Mouse (Mus musculus) neural tube, embryonic 13.5 days (tissue): ENCODE measurements around the gene Parp16. TPM values are rescaled to one million over a fixed set of nuclear protein-coding genes. Genes with fewer than 3 reads are reported as not detected.

Experiments used
- ATAC-seq: fragments of 200-750 bp; cut with Nextera tagmentation; 2 replicates; pipeline ENCODE4 v1.8.0; 2017; ENCODE audit warnings: low read depth, mild to moderate bottlenecking, moderate TSS enrichment, moderate library complexity
- H3K27ac ChIP-seq: fragments of 300-500 bp; sonication (generic); replicated peaks from 2 replicates; pipeline ENCODE4 v1.5.1; 2015; ENCODE audit warnings: moderate library complexity, mild to moderate bottlenecking, inconsistent platforms
- H3K27me3 ChIP-seq: fragments of 300-500 bp; sonication (generic); 2 replicates; pipeline ENCODE4 v1.6.1; 2015; ENCODE audit warnings: mild to moderate bottlenecking, inconsistent platforms
- H3K36me3 ChIP-seq: fragments of 300-500 bp; sonication (generic); 2 replicates; pipeline ENCODE4 v1.6.1; 2015; ENCODE audit warnings: mild to moderate bottlenecking, inconsistent platforms
- H3K4me1 ChIP-seq: fragments of 300-500 bp; sonication (generic); replicated peaks from 2 replicates; pipeline ENCODE4 v1.6.1; 2015; ENCODE audit warnings: inconsistent platforms
- H3K4me2 ChIP-seq: fragments of 300-500 bp; sonication (generic); 2 replicates; pipeline ENCODE4 v1.6.1; 2015; ENCODE audit warnings: inconsistent platforms, mild to moderate bottlenecking, moderate library complexity
- H3K4me3 ChIP-seq: fragments of 300-500 bp; sonication (generic); 2 replicates; pipeline ENCODE4 v1.5.1; 2015; ENCODE audit warnings: mild to moderate bottlenecking, inconsistent platforms
- H3K9ac ChIP-seq: fragments of 300-500 bp; sonication (generic); 2 replicates; pipeline ENCODE4 v1.6.1; 2015; ENCODE audit warnings: moderate library complexity, mild to moderate bottlenecking, inconsistent platforms
- H3K9me3 ChIP-seq: fragments of 300-500 bp; sonication (generic); 2 replicates; pipeline ENCODE4 v1.6.1; 2016; ENCODE audit warnings: inconsistent platforms
- WGBS: fragments of 180-500 bp; shearing (Covaris S2); methylation state at CpG from one replicate; pipeline ENCODE4 v1.1.7; 2015; 5-methylcytosine and 5-hydroxymethylcytosine counted together
- polyA plus RNA-seq: library from polyadenylated mRNA; unstranded; fragments of >200 nt; fragmentation: Nextera tagmentation; extraction: Ambion mirVana; gene quantifications from 2 replicates; pipeline ENCODE4 v1.2.1, GENCODE M21; 2015

Gene Parp16
- 5.4 and 6.8 TPM in 2 replicates for polyA plus RNA-seq

GRCm38 (mm10) chr9:65195053-65195452, at the start of gene Parp16:
TSS of gene Parp16 (plus strand) at chr9:65195353.
- H3K36me3 ChIP-seq, result no peaks in the 10 kb centered on the region
- no peak for ATAC-seq
- H3K4me2 ChIP-seq, result peak within 1 kb of the TSS; percentile 41; the same call in 1 of the 2 replicates
- peaks cover 44% of the 10 kb centered on the region for H3K4me1 ChIP-seq
- peak within 1 kb of the TSS; percentile 85 for H3K27ac ChIP-seq
- no peak within 1 kb of the TSS for H3K4me3 ChIP-seq
- H3K9me3 ChIP-seq, result no peaks in the 10 kb centered on the region
- H3K9ac ChIP-seq, result peak within 1 kb of the TSS; percentile 46
- no peaks in the 10 kb centered on the region for H3K27me3 ChIP-seq
- WGBS, result 88% methylated on average over 4 of the region's 4 CpGs

GRCm38 (mm10) chr9:65146001-65146400, 49.2 kb upstream of the Parp16 start:
- no peak for ATAC-seq
- peaks cover 65% of the 10 kb centered on the region for H3K36me3 ChIP-seq
- no peak overlapping the region for H3K4me3 ChIP-seq
- H3K4me1 ChIP-seq, result peaks cover 75% of the 10 kb centered on the region
- no peaks in the 10 kb centered on the region for H3K9me3 ChIP-seq
- WGBS, result 26% methylated on average over 5 of the region's 5 CpGs
- peak overlapping the region; percentile 73 for H3K27ac ChIP-seq
- H3K4me2 ChIP-seq, result peak overlapping the region; percentile 22; the same call in 1 of the 2 replicates
- peak overlapping the region; percentile 35; the same call in 1 of the 2 replicates for H3K9ac ChIP-seq
- H3K27me3 ChIP-seq, result no peaks in the 10 kb centered on the region

- Histone ChIP-seq H3K27ac (no peak overlapping the region), H3K27me3 (no peaks in the 10 kb centered on the region), H3K4me1 (peaks cover 71% of the 10 kb centered on the region), H3K9me3 (no peaks in the 10 kb centered on the region), H3K9ac (no peak overlapping the region), H3K36me3 (peaks cover 70% of the 10 kb centered on the region), H3K4me2 (no peak overlapping the region), H3K4me3 (no peak overlapping the region)
- WGBS, result 91% methylated on average over 7 of the region's 7 CpGs
- ATAC-seq, result no peak
Measured at GRCm38 (mm10) chr9:65148507-65148906, 46.6 kb upstream of the Parp16 start.

- WGBS, result 14% methylated on average over 6 of the region's 6 CpGs
- H3K4me2 ChIP-seq, result peak overlapping the region; percentile 16
- H3K27me3 ChIP-seq, result no peaks in the 10 kb centered on the region
- no peaks in the 10 kb centered on the region for H3K9me3 ChIP-seq
- H3K4me1 ChIP-seq, result peaks cover 73% of the 10 kb centered on the region
- peak; percentile 42 for ATAC-seq
- H3K4me3 ChIP-seq, result no peak overlapping the region
- H3K27ac ChIP-seq, result peak overlapping the region; percentile 93
- peak overlapping the region; percentile 58 for H3K9ac ChIP-seq
- H3K36me3 ChIP-seq, result peaks cover 51% of the 10 kb centered on the region
Measured at GRCm38 (mm10) chr9:65152711-65153330, 42.3 kb upstream of the Parp16 start.

- Histone ChIP-seq H3K4me2 (peak overlapping the region; percentile 16), H3K4me3 (no peak overlapping the region), H3K9ac (peak overlapping the region; percentile 58), H3K27me3 (no peaks in the 10 kb centered on the region), H3K9me3 (no peaks in the 10 kb centered on the region), H3K36me3 (peaks cover 46% of the 10 kb centered on the region), H3K4me1 (peaks cover 73% of the 10 kb centered on the region), H3K27ac (peak overlapping the region; percentile 93)
- WGBS, result 6% methylated on average over 5 of the region's 5 CpGs
- ATAC-seq, result peak; percentile 78
Measured at GRCm38 (mm10) chr9:65153331-65153711, 41.8 kb upstream of the Parp16 start.

GRCm38 (mm10) chr9:65154692-65155455, 40.3 kb upstream of the Parp16 start:
- peak overlapping the region; percentile 93 for H3K27ac ChIP-seq
- H3K36me3 ChIP-seq, result peaks cover 32% of the 10 kb centered on the region
- no peak for ATAC-seq
- peaks cover 68% of the 10 kb centered on the region for H3K4me1 ChIP-seq
- peak overlapping the region; percentile 31; the same call in 1 of the 2 replicates for H3K9ac ChIP-seq
- no peaks in the 10 kb centered on the region for H3K9me3 ChIP-seq
- no peak overlapping the region for H3K4me2 ChIP-seq
- no peaks in the 10 kb centered on the region for H3K27me3 ChIP-seq
- H3K4me3 ChIP-seq, result no peak overlapping the region
- WGBS, result 66% methylated on average over 9 of the region's 9 CpGs

GRCm38 (mm10) chr9:65156604-65157003, 38.5 kb upstream of the Parp16 start:
- Histone ChIP-seq H3K4me1 (peaks cover 79% of the 10 kb centered on the region), H3K36me3 (peaks cover 17% of the 10 kb centered on the region), H3K27ac (peak overlapping the region; percentile 86), H3K9me3 (no peaks in the 10 kb centered on the region), H3K4me2 (peak overlapping the region; percentile 34), H3K9ac (peak overlapping the region; percentile 58), H3K27me3 (no peaks in the 10 kb centered on the region), H3K4me3 (no peak overlapping the region)
- WGBS, result 2% methylated on average over 8 of the region's 8 CpGs
- ATAC-seq, result peak; percentile 34; the same call in 1 of the 2 replicates

- ATAC-seq, result no peak
- Histone ChIP-seq H3K27ac (peak overlapping the region; percentile 86), H3K9me3 (no peaks in the 10 kb centered on the region), H3K4me1 (peaks cover 87% of the 10 kb centered on the region), H3K27me3 (no peaks in the 10 kb centered on the region), H3K36me3 (peaks cover 12% of the 10 kb centered on the region), H3K9ac (no peak overlapping the region), H3K4me3 (no peak overlapping the region), H3K4me2 (no peak overlapping the region)
- 51% methylated on average over 6 of the region's 6 CpGs for WGBS
Measured at GRCm38 (mm10) chr9:65157631-65158030, 37.5 kb upstream of the Parp16 start.

- Histone ChIP-seq H3K36me3 (no peaks in the 10 kb centered on the region), H3K9me3 (no peaks in the 10 kb centered on the region), H3K4me1 (peaks cover 85% of the 10 kb centered on the region), H3K27me3 (no peaks in the 10 kb centered on the region), H3K27ac (peak overlapping the region; percentile 85; the same call in 1 of the 2 replicates), H3K4me2 (no peak overlapping the region), H3K4me3 (no peak overlapping the region), H3K9ac (no peak overlapping the region)
- WGBS, result 19% methylated on average over 4 of the region's 4 CpGs
- ATAC-seq, result no peak
Measured at GRCm38 (mm10) chr9:65161188-65161587, 34.0 kb upstream of the Parp16 start.

GRCm38 (mm10) chr9:65161881-65162280, 33.3 kb upstream of the Parp16 start:
- Histone ChIP-seq H3K4me1 (peaks cover 85% of the 10 kb centered on the region), H3K9me3 (no peaks in the 10 kb centered on the region), H3K27me3 (no peaks in the 10 kb centered on the region), H3K4me3 (peak overlapping the region; percentile 43; the same call in 1 of the 2 replicates), H3K36me3 (no peaks in the 10 kb centered on the region), H3K9ac (peak overlapping the region; percentile 72; the same call in 1 of the 2 replicates), H3K4me2 (peak overlapping the region; percentile 74), H3K27ac (peak overlapping the region; percentile 85)
- no peak for ATAC-seq
- 14% methylated on average over 8 of the region's 8 CpGs for WGBS

GRCm38 (mm10) chr9:65162711-65163639, 32.2 kb upstream of the Parp16 start:
- Histone ChIP-seq H3K27ac (peak overlapping the region; percentile 85), H3K4me3 (peak overlapping the region; percentile 43), H3K9ac (peak overlapping the region; percentile 72), H3K9me3 (no peaks in the 10 kb centered on the region), H3K36me3 (no peaks in the 10 kb centered on the region), H3K4me2 (peak overlapping the region; percentile 74), H3K27me3 (no peaks in the 10 kb centered on the region), H3K4me1 (peaks cover 85% of the 10 kb centered on the region)
- ATAC-seq, result peak; percentile 87
- WGBS, result under 1% methylated on average over 55 of the region's 69 CpGs
